Mouse (Mus musculus): ENCODE data around the gene Epb41.
A peak's percentile ranks its signal among the peaks of the same experiment; 100 is the strongest.

Gene Epb41

DNA sequence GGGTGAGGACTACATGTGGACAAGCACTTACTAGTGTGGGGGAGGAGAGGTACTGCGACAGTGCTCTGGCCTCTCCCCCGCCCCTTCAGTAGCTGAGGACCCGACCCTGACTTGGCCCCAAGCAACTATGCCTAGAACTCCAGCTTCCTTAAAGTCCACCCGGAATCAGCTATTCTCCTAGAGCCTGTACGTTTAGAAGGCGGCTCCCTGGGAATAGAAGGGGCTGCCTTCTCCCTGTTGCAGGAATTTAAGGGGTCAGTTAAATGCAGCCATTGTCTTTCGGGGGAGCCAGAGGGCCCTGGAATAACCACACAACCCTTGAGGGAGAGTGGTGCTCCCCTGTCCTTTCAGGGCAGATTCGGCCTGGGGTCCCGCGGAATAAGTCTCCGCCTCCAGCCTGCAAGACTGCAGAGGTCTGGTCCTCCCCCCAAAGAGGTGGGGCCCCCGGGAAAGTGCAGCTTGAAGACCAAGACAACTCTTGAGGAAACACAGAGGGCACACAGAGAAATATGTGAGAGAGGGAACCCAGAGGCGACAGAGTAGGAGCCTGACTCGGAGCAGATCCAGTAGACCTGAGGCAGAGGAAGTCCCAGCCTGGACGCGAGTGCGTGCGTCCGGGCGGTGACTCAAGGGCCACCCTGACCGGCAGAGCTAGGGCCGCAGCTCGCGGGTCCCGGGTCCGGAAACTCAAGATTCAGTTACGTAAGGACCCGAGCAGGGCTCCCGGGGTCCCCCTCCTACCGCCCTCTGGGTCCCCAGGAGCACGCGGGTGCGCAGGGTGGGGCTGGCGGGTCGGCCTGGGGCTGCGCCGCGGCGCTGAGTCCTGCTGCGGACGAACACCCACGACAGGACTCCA, 816 bp downstream of the Epb41 start, which contains the start of gene Gm10300:
TSS of gene Gm10300 (plus strand) at position 621 of the 856 bp plus-strand sequence.
- DNase-seq (ENCODE audit: low spot score in 2 of 2), result peak; percentile 53 to 58

DNA sequence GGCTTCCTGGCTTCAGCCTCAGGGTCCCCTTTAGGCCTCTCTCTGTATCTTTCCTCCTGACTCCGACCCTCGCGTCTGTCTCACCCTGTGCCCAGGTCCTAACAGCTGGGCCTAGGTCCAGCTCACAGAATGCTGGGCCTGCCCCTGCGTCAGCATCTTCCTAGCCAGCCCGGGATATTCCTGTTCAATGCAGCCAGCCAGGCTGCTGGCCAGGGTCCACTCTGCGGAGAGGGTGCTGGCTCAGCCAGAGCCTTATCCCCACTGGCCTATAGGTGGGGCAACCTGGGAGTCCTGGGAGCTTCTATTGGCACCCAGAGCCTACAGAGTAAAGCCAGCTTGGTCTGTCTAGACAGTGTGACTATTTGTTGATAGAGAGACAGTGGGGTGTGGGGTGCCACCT, 2.2 kb downstream of the Epb41 start:
- DNase-seq (ENCODE audit: low spot score in 2 of 2), result no peak

DNA sequence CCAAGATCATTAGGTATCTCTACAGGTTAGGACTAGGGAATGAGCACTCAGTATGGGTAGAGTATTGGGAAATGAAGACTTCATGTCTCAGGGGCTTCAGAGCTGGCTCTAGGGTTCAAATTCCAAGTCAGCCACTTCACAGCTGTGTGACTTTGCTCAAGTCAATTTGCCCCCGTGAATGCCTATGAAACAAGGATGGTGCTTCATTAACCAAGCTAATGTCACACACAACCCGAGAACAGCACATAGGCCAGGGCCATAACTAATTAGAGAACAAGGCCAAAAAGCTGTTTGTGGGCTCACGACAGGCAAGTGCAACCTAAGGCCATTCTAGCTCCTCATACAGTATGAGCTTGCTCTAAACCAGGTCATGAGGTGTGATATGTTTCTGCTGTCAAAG, 3.0 kb downstream of the Epb41 start:
- DNase-seq (ENCODE audit: low spot score in 2 of 2), result no peak

DNA sequence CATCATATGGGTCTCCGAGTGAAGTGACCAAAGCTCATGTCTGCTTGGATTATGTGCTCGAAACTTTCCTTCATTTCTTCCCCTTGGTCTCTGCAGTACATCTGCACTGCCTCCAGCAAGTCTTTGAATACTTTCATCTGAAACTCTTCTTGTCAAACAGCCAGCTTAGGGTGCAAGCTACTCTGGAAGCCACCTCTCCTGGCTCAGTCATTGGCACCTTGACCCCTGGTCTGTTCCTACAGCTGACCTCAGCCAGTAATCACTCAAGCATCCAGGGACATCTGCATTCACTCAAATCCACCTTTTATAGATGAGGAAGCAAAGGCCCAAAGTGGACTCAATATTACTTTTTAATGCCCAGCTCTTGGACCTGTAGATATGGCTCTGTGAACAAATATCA, 3.4 kb downstream of the Epb41 start:
- no peak for DNase-seq (ENCODE audit: low spot score in 2 of 2)

DNA sequence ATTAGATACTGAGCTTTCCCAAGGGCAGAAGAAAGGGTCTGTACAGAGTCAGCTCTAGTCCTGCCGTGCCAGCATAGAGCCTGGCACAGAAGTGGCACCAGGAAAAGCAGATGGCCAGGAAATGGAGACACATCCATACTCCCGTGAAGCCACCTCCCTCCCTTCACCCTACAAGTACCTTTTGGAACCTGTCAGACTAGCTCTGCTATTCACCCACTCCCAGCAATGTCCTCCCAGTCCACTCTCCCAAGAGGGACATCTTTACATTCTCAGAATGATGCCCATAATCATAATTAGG, 7.2 kb downstream of the Epb41 start:
- no peak for DNase-seq (ENCODE audit: low spot score in 2 of 2)

DNA sequence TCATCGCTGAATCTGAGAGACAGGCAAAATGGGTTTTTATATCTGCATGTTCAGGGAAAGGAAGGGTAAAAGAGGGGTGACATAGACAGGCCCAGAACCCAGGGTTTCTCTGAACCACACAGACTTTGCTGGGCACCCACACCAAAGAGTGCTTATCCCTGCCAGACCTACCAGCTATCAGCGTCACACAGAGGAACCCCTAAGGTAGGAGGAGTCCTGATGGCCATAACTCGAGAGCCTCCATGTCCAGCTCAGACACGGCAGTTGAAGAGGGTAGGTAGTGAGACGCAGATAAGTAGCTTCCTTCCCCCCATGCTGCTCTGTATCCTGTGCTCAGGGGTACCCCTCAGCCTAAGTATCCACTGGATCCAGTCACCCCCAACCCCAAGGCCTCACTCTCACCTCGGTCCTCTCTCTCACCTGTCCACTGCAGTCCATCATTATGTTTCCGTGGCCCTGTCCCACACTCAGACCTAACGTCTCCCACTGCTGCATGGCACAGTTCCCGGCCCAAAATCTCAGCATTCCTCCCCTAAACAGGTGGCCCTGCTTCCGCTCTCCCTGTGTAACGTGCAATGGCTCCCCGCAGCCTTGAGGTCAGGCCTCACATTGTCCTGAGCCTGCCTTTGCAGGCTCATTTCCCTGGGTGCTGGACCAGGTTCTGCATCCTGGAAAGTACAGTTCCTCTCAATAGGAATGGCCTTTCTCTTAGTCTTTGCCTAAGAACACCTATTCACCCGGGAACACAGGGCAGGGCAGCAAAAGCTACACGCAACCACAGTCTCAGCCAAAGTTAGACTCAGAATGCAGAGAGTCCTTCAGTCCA, 7.8 kb downstream of the Epb41 start:
- DNase-seq (ENCODE audit: low spot score in 2 of 2), result no peak

DNA sequence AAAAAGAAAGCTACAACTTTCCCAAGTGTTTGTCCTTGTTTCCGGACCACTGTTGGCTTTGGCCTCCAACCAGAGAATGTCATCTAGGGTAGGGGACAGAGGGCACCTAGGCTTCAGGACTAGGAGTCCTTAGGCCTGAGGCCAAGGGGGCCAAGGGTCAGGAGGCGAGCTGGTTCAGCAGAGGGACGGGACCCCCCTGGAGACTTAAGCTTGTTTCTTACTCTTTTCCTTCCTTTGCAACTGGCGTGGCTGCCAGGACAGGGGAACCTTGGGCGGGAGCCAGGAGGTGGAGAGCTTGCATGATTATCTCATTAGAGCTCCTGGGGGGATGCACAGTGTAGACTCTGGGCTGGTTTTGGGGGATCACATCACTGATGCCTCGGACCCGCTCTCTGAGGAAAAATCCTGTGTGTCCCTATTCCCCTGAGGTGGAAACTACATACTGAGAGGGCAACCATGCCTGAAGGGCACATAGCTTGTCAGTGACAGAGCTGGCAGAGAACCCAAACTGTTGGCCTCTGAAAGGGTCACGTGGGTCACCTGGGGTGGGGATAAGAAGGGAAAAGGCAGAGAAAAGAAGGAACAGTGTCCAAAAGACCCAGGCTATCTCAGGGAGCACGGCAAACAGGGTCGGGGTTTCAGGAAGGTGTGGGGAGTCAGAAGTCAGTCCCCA, 8.9 kb downstream of the Epb41 start:
- DNase-seq (ENCODE audit: low spot score in 2 of 2), result no peak

DNA sequence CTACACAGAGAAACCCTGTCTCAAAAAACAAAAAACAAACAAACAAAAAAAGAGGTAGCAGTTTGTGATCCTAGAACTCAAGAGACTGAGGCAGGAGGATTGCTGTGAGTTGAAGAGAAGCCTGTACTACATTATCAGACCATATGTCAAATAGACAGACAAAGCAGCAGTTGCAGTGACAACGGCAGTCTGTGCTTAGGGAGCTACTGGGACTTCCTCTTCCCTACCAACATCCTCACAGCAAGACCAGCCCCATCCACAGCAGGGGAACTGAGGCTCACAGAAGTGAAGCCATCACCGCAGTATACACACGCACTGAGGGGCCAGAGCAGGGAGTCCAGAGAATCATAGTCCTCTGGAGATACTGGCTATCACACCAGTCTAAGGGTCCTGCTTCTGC, 9.5 kb downstream of the Epb41 start:
- no peak for DNase-seq (ENCODE audit: low spot score in 2 of 2)

DNA sequence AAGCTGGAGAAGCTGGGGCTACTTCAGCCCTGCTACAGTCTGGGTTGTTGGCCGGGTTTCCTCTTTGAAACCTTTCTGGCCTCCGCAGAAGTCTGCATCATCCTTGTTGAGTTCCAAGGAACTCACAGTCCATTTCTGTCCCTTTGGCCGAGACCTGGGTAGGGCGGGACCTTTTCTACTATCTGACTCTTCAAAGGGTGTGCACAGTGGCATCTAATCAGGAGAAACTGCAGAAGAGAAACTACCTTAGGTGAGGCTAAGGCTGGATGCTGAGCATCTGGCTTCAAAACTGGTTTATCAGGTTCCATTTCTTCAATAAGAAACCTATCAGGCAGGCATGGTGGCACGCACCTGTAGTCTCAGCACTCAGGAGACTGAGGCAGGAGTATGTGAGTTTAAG, 10.6 kb downstream of the Epb41 start:
- DNase-seq (ENCODE audit: low spot score in 2 of 2), result no peak

DNA sequence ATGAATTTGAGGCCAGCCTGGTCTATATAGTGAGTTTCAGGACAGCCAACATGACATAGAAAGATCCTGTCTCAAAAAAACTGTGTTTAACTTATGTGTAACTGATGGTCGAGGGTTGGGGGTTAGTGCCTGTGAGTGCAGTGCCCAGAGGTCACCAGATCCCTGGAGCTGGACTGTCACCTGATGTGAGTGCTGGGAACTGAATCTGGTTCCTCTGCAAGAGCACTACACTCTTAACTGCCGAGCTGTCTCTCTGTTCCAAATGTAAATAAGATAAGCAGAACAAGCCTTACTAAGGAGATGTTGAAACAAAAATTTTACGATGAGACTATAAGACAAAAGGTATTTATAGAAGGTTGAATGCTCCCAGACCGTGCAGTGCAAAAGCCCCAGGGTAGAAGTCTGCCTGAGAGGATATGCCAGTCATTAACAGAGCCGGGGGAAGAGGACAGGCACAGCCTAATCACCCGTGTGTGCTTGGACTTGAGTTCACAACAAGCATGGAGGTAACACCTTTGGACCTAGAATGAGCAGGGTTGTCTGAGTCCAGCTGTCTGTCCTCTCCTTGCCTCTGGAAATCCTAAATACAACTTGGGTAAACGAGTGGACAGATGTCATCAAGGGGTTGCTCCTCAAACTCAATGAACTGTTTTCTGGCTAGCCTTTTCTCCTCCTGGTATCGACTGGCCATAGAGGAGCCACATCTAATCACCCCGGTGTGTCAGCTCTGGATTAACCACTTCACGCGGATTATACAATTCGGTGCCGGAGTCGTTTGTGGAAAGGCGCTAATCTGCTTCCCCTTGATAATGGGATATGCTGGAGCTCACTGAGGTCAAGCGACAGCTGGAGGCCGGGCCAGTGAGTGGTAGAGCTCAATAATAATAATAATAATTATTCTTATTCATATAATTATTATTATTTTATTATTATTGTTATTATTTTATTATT, 11.9 kb downstream of the Epb41 start:
- DNase-seq (ENCODE audit: low spot score in 2 of 2), result no peak

DNA sequence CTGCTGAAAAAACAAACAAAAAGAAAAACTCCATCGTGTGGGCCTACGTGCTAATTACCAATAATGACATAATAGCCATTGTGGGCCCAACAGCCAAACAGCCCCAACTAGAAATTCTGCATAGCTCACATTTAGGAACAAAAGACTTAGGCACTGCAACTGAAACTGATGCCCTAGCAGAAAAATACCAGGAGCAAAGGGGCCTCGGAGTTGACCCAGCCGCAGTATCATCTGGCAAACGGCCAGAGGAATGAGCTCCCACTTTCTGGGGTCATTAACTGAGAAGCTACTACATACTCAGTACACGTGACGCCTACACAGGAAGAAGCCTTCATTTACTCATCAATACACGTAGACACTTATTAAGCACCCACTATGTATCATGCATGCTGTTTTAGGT, 12.8 kb downstream of the Epb41 start:
- no peak for DNase-seq (ENCODE audit: low spot score in 2 of 2)

DNA sequence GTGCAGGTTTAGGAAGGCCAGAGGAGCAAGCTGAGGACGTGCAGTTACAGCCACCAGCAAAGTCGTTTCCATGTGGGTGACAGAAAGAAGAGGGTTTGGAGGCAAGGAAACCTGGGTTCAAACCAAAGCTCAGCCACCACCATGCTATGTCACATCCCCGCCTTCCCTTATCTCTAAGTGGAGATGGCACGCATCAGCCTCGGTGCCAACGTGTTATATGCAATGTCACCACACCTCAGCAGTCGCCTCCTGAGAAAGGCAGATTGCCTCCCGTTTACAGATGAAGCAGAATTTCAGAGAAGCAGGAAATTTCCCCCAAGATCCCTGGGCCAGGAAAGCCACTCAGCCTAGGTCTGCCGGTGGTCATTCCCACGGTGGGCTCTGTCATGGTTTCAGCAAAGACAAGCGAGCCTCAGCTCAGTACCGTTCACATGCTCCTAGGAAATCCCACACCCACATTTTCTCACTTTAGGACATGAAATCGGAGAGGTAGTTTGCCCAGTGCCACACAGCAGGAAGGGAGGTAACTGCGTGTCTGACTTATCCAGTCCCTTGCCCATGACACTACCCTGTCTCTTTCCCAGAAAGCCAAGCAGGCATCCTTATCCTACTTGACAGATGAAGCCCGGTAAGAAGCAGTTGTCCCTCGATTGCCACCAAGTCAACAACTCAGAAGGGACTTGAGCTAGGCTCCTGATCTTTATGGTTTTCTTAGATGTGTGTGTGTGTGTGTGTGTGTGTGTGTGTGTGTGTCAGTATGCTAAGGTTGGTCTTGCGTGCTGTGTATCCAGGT, 14.9 kb downstream of the Epb41 start:
- no peak for DNase-seq (ENCODE audit: low spot score in 2 of 2)

DNA sequence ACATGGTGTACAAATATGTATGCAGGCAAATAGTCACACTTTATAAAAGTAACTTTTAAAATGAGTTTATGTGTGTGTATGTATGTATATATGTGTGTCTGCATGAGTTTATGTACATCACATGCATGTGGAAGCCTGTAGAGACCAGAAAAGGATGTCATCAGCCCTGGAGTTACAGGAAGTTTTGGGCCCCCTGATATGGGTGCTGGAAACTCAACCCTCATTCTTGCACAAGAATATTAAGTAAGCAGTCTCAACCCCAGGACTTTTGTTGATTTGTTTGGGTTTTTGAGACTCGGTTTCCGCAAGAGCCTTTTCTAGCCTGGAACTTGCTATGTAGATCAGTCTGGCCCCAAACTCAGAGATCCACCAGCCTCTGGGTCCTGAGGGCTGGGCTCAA, 15.6 kb downstream of the Epb41 start:
- no peak for DNase-seq (ENCODE audit: low spot score in 2 of 2)

DNA sequence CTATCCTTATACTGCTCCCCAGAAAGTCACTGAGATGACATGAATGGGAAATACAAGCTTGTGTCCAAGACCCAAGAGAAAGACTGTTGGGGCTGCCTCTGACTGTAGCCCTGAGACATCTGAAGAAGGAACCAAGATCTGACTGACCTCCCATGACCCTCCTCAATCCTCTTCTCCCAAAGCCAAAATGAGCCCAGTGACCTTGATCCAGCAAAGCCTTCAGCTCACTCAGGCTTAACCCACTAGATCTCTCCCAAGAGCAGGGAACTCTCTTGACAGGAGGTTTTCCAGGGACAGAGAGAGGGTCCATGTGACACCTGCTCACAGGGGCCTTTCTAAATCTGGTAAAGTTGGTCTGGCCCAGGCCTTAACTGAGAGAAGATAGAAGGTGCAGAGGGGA, 17.8 kb downstream of the Epb41 start:
- DNase-seq (ENCODE audit: low spot score in 2 of 2), result no peak

DNA sequence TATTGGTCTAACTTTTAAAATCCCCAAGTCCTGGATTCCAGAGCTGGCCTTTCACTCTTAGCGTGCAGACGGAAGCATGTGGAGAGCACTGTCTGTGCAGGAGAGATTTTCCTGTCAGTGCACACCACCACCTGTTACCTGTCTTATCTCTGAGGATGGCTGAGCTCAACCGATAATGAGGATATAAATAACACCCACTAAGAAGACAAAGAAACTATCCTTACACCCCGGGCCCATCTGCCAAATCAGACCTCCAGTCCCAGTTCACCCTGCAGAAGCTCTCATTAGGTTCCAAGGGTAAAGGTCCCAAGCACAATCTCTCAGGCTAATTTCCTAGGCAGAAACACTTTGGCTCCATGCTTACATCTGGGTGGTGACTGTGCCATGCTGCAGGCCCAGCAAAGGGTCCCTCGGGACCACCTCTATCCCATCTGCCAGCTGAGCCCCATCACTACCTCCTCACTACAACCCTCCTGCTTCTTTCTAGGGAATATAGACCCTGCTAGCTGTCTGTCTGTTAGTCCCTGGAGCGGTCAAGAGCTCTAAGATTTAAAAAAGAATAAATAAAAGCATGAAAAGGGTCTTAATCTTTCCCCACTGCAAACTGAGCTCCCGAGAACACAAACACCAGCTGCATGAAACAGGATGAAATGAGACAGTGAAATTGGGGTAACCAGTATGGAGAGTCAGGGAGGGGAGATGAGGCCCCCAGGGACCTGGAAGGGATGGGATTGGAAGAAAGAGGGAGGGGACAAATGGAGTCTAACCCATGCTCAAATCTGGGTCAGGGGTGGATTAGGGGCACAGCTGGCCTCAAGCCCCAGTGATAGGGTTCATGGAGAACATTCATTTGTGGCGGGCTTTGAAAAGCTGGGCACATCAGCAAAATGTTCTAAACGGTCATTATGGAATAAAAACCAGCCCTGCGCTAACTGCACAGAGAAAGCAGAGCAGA, 23.5 kb downstream of the Epb41 start:
- DNase-seq (ENCODE audit: low spot score in 2 of 2), result no peak

DNA sequence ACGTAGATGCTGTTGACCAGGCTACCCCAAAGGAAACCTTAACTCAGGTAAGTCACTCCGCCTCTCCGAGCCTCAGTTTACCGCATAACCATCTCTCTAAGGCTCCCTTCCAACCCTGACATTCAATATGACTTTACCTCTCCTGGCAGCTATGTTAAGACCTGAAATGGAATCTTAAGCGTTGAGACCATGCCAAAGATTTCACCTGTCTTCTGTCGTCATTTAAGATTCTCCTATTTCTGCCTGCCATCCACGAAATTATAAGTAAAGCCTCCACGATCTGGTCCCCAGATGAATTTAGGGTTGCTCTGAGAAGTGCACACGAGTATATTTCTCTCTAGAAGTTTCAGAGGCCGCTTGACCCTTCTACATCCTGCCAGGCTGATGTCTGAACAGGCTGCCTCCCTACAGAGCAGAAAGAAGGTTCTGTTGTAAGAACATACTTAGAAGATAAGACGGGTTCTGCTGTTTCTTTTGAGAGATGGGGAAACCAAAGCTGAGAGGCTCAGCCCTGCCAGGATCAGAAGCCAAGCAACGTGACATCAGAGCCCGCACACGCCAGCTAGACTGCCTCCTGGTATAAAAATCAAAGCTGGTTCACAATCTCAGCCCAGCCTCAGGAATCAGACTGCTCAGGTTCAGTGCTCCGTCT, 25.4 kb downstream of the Epb41 start:
- no peak for DNase-seq (ENCODE audit: low spot score in 2 of 2)

DNA sequence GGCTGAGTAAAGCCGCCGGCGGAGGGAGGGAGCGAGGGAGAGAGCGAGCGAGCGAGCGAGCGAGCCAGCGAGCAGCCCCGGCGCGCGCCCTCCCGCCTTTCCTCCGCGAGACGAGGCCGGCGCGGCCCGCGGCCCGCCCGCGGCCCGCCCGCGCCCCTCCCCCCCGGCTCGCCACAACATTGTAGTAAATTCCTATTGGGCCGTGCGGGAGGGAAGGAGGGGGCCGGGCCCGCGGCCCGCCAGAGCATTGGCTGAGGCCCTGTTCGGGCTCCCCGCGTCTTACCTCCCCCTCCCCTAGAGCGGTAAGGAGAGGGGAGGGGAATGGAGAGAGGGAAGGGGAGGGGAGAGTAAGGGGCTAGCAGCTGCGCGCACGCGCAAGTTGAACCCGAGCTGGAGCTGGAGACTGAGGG, 26.1 kb downstream of the Epb41 start:
- DNase-seq (ENCODE audit: low spot score in 2 of 2), result peak; percentile 64 to 72

DNA sequence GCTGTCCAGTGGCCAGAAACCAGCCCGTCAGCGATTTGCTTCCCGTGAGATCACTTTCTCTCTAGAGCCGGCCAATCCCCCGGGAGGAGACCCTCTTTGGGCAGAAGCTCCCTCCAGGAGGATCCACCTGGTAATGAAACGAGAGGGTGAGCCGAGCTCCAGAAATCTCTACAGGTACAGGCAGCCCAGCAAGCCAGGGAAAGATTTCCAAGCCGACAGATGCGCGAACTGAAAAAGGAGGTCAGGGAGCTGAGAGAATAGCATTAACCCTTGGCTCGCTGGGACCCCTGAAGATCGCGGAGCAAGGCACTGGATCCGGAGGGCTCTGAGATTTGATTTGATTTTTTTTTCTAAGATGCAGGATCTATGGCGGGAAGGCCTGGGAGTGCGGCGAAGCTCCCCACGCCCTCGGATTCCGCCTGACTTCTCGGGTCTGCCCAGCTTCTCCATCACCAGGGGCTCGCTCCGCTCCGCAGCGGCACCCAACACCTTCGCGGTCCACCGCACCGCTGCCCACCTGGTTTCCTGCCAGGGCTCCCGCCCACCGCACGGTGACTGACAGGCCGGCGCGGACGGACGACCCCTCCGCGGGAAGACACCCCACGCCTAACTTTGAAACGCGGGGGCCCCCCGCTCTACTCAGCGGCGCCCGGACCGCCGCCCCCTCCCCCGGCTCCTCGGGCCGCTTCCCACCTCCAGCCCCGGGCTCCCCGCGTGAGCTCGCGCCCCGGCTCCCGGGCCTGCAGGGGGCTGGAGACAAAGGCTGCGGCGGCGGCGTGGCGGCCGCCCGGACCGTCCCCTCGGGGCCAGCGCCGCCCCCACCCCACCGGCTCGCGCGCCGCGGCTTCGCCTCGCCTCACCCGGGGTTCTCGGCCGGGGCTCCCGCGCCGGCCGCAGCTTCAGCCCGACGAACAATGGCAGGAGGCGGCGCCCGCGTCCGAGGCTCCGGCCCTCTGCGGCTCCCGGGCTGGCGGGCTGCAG, 26.8 kb downstream of the Epb41 start:
- DNase-seq (ENCODE audit: low spot score in 2 of 2), result peak; percentile 26 to 47

All from natural killer cell, adult 2 months (primary cell).